Mouse (Mus musculus) heart, adult 11 months (tissue): ENCODE data around the gene 1700092M07Rik.

ENCODE experiments used
- DNase-seq: peaks from one replicate; pipeline ENCODE4 v3.0.0; 2022

The 1700092M07Rik gene

GRCm38 (mm10) chr19:8740603-8741002, at the start of gene 1700092M07Rik:
Gene 1700092M07Rik, plus strand, starts transcription at chr19:8740718.
- DNase-seq: peak; percentile 92

GRCm38 (mm10) chr19:8691871-8692539, 48.5 kb upstream of the 1700092M07Rik start:
- DNase-seq: no peak

- DNase-seq: no peak
Observed at GRCm38 (mm10) chr19:8692740-8693139, 47.8 kb upstream of the 1700092M07Rik start.

- DNase-seq: peak; percentile 93
Observed at GRCm38 (mm10) chr19:8695330-8695729, 45.2 kb upstream of the 1700092M07Rik start.

GRCm38 (mm10) chr19:8699652-8700051, 40.9 kb upstream of the 1700092M07Rik start:
- no peak for DNase-seq

- DNase-seq: peak; percentile 97
Observed at GRCm38 (mm10) chr19:8702458-8702857, 38.1 kb upstream of the 1700092M07Rik start.

- no peak for DNase-seq
Observed at GRCm38 (mm10) chr19:8703571-8703970, 36.9 kb upstream of the 1700092M07Rik start.

GRCm38 (mm10) chr19:8705026-8705708, 35.4 kb upstream of the 1700092M07Rik start:
- no peak for DNase-seq

- DNase-seq: no peak
Observed at GRCm38 (mm10) chr19:8706132-8706667, 34.3 kb upstream of the 1700092M07Rik start.

GRCm38 (mm10) chr19:8706930-8707329, 33.6 kb upstream of the 1700092M07Rik start:
- no peak for DNase-seq

GRCm38 (mm10) chr19:8708954-8709353, 31.6 kb upstream of the 1700092M07Rik start:
- DNase-seq: peak; percentile 80

GRCm38 (mm10) chr19:8710057-8710456, 30.5 kb upstream of the 1700092M07Rik start:
- no peak for DNase-seq

GRCm38 (mm10) chr19:8711506-8711905, 29.0 kb upstream of the 1700092M07Rik start:
- peak; percentile 78 for DNase-seq

GRCm38 (mm10) chr19:8711949-8712869, 28.3 kb upstream of the 1700092M07Rik start:
- peak; percentile 90 for DNase-seq

GRCm38 (mm10) chr19:8712870-8713305, 27.6 kb upstream of the 1700092M07Rik start:
- DNase-seq: peak; percentile 98

GRCm38 (mm10) chr19:8713306-8713996, 27.1 kb upstream of the 1700092M07Rik start:
- peak; percentile 99 for DNase-seq

GRCm38 (mm10) chr19:8713997-8714652, 26.4 kb upstream of the 1700092M07Rik start:
- no peak for DNase-seq

GRCm38 (mm10) chr19:8714653-8715481, 25.7 kb upstream of the 1700092M07Rik start:
- peak; percentile 94 for DNase-seq

- DNase-seq: no peak
Observed at GRCm38 (mm10) chr19:8715868-8716766, 24.4 kb upstream of the 1700092M07Rik start.
